Mouse (Mus musculus) embryonic facial prominence, embryonic 11.5 days (tissue): Measurements from ENCODE around the gene Klhl24. TPM values are rescaled to one million over a fixed set of nuclear protein-coding genes. Genes with fewer than 3 reads are reported as not detected.

Source experiments
- ATAC-seq: fragments of 200-750 bp; cut with Nextera tagmentation; replicated peaks from 2 replicates; pipeline ENCODE4 v1.8.0; 2017; ENCODE audit warnings: low read depth; ENCODE audit not compliant: insufficient number of reproducible peaks, low FRiP score, low TSS enrichment
- DNase-seq: peaks from one replicate; pipeline ENCODE4 v3.0.0-alpha.2; 2015; ENCODE audit warnings: low spot score
- H3K27ac ChIP-seq: fragments of 300-500 bp; sonication (generic); replicated peaks from 2 replicates; pipeline ENCODE4 v1.5.1; 2014; ENCODE audit warnings: mild to moderate bottlenecking, low read depth, low read length, control low read depth
- H3K27me3 ChIP-seq: fragments of 300-500 bp; sonication (generic); 2 replicates; pipeline ENCODE4 v1.6.1; 2014; ENCODE audit warnings: mild to moderate bottlenecking, low read length, moderate library complexity, mixed read lengths; ENCODE audit not compliant: control insufficient read depth, insufficient read depth
- H3K36me3 ChIP-seq: fragments of 300-500 bp; sonication (generic); replicated peaks from 2 replicates; pipeline ENCODE4 v1.6.1; 2014; ENCODE audit warnings: low read depth, mild to moderate bottlenecking, low read length, moderate library complexity, mixed read lengths; ENCODE audit not compliant: control insufficient read depth, insufficient read depth
- H3K4me1 ChIP-seq: fragments of 300-500 bp; sonication (generic); 2 replicates; pipeline ENCODE4 v1.6.1; 2014; ENCODE audit warnings: low read length, mixed read lengths; ENCODE audit not compliant: control insufficient read depth, insufficient read depth
- H3K4me2 ChIP-seq: fragments of 300-500 bp; sonication (generic); 2 replicates; pipeline ENCODE4 v1.6.1; 2014; ENCODE audit warnings: low read depth, mild to moderate bottlenecking, control low read depth, low read length, moderate library complexity
- H3K4me3 ChIP-seq: fragments of 300-500 bp; sonication (generic); 2 replicates; pipeline ENCODE4 v1.5.1; 2014; ENCODE audit warnings: low read depth, low read length, control low read depth
- H3K9ac ChIP-seq: fragments of 300-500 bp; sonication (generic); replicated peaks from 2 replicates; pipeline ENCODE4 v1.6.1; 2014; ENCODE audit warnings: mild to moderate bottlenecking, control low read depth, low read length
- H3K9me3 ChIP-seq: fragments of 300-500 bp; sonication (generic); replicated peaks from 2 replicates; pipeline ENCODE4 v1.6.1; 2016; ENCODE audit warnings: mild to moderate bottlenecking, low read length, inconsistent platforms, mixed read lengths; ENCODE audit not compliant: control insufficient read depth
- WGBS: fragments of 180-500 bp; shearing (Covaris S2); extraction: QIAGEN DNeasy Blood & Tissue Kit; methylation state at CpG from one replicate; pipeline ENCODE4 v1.1.7; 2014; 5-methylcytosine and 5-hydroxymethylcytosine counted together
- polyA plus RNA-seq: library from polyadenylated mRNA; unstranded; fragments of >200 nt; fragmentation: Nextera tagmentation; extraction: Ambion mirVana; gene quantifications from 2 replicates; pipeline ENCODE4 v1.2.1, GENCODE M21; 2014

Klhl24 gene
- polyA plus RNA-seq, 1 experiment from 2014 or later = 34.6 TPM

DNA sequence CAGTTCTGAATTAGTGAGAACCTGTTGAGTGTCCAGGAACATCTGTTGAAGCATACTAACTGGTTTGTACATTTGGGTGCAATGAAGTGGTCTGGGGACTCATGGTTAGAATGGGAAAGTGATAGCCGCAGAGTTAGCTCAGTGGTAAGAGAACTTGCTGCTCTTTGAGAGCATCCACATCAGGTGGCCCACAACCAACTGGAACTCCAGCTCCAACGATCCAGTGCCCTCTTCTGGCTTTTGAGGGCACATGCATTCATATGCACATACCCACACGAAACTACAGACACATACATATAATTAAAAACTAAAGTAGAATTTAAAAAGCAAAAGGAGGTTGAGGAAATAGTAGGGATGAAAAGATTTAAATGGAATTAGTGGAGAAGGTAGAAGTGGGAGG is 7.7 kb upstream of the Klhl24 start:
- no peak for DNase-seq
- H3K9me3 ChIP-seq = no peaks in the 10 kb centered on the region
- H3K4me3 ChIP-seq = no peak overlapping the region
- no peaks in the 10 kb centered on the region for H3K36me3 ChIP-seq
- no peak for ATAC-seq
- no peaks in the 10 kb centered on the region for H3K27me3 ChIP-seq
- WGBS = 93% methylated on average over 3 of the region's 3 CpGs
- no peak overlapping the region for H3K27ac ChIP-seq
- no peaks in the 10 kb centered on the region for H3K4me1 ChIP-seq
- no peak overlapping the region for H3K4me2 ChIP-seq
- no peak overlapping the region for H3K9ac ChIP-seq

DNA sequence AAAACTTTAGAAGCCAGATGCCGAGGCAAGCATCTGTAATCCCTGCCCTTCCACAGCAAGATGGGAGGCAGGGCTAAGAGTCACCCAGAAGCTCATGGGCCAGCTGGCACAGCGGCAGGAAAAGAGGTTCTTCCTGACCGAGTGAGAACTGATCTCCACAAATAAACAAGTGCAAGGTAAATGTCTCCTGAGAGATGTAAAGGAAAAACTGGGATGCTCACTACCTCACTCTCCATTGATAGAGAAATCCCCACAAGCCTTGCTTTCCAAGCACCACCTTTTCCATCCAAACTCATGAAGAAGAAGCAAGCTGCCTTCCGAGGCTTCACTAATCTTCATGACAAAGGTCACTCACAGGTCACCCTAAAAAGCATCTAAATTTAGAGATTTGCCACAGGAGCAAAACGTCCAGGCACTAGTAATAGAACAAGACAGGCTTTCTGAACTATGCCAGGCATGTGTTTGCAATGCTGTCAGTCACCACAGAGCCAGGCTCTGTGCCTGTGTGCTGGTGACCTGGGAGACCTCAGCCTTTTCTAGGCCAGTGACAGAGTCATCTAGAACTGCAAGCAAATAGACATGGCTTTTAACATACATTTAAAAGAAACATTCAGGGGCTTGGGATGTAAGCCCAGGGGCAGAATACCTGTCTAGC is 6.3 kb upstream of the Klhl24 start:
- Histone ChIP-seq H3K27me3 (no peaks in the 10 kb centered on the region), H3K4me2 (no peak overlapping the region), H3K9ac (no peak overlapping the region), H3K9me3 (no peaks in the 10 kb centered on the region), H3K4me3 (no peak overlapping the region), H3K27ac (no peak overlapping the region), H3K4me1 (no peaks in the 10 kb centered on the region), H3K36me3 (no peaks in the 10 kb centered on the region)
- ATAC-seq (no peak), DNase-seq (peak; percentile 6)
- 26% methylated on average over 5 of the region's 5 CpGs for WGBS

DNA sequence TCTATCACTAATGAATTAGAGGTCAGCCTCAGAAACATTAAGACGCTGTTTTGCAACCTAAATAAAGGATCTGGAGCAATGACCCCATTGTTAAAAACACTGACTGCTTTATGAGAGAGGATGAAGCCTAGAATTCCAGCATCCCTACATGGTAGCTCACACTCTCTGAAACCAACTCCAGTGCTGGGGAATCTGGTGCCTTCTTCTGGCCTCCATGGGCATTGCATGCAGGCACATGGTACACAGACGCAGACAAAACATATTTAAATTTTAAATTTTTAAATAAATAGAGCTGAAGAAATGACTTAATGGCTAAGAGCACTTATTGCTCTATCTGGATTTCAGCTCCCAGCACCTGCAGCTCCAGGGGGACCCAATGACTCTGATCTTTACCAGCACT is 1.4 kb upstream of the Klhl24 start:
- Histone ChIP-seq H3K27ac (no peak overlapping the region), H3K27me3 (no peaks in the 10 kb centered on the region), H3K36me3 (no peaks in the 10 kb centered on the region; the same call in 1 of the 2 replicates), H3K9me3 (no peaks in the 10 kb centered on the region), H3K9ac (no peak overlapping the region), H3K4me2 (no peak overlapping the region), H3K4me3 (no peak overlapping the region), H3K4me1 (no peaks in the 10 kb centered on the region)
- DNase-seq (peak; percentile 12), ATAC-seq (no peak)
- 74% methylated on average over 2 of the region's 2 CpGs for WGBS

DNA sequence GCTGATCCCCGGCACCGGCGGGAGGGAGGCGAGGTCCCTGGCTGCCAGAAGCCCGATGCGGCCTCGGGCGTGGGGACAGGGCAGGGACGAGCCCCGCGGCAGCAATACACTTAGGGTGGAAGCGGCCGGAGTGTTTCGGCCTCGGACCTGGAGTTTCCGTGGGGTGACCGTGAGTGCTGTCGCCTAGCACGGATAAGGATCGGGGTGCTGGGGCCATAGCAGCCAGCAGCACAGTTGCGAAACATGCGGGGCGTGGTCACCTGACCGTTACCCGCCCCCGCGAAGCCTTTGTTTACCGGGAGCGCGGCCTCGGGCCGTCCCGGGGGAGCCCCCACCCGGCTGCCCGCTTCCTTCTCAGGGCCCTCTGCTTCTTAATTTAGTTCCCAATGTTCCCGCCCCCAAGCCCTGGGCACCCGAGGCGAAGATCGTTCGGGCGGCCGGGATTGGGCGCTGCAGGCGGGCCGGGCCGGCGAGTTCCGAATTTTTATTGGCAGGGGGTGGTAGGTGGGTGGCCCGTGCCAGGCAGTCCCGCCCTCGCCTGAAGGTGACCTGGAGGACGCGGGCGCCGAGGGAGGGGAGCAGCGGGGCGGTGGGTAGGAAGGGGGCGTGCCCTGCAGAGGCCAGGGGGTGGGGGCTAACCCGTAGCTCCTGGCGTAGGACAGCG is 501 bp downstream of the Klhl24 start:
- Histone ChIP-seq H3K4me3 (peak overlapping the region; percentile 85), H3K9ac (peak overlapping the region; percentile 86), H3K36me3 (no peaks in the 10 kb centered on the region; the same call in 1 of the 2 replicates), H3K9me3 (no peaks in the 10 kb centered on the region), H3K4me1 (no peaks in the 10 kb centered on the region), H3K27ac (peak overlapping the region; percentile 89), H3K27me3 (no peaks in the 10 kb centered on the region), H3K4me2 (peak overlapping the region; percentile 51)
- DNase-seq (peak; percentile 94), ATAC-seq (peak; percentile 95)
- under 1% methylated on average over 60 of the region's 61 CpGs for WGBS

DNA sequence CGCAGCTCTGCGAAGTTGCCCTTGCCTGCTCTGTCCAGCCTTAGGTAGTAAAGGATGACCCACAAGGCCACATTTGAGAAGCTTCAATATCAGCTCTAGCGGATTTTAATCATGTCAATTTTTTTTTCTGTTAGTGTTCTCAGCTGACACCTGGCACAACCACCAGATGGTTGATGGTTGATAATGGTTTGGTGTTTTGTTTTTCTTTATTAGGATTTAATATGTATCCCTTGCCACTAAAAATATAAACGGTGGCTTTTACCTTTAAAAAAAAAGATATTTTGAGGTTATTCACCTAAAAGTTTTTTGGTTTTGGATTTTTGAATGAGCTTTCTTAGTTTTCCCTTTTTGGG is 1.0 kb downstream of the Klhl24 start:
- no peak for DNase-seq
- peak overlapping the region; percentile 85 for H3K4me3 ChIP-seq
- peak overlapping the region; percentile 86 for H3K9ac ChIP-seq
- H3K4me1 ChIP-seq = no peaks in the 10 kb centered on the region
- H3K27me3 ChIP-seq = no peaks in the 10 kb centered on the region
- no peak overlapping the region for H3K27ac ChIP-seq
- no peaks in the 10 kb centered on the region for H3K9me3 ChIP-seq
- no peak for ATAC-seq
- 8% methylated on average over 4 of the region's 4 CpGs for WGBS
- H3K4me2 ChIP-seq = peak overlapping the region; percentile 51
- H3K36me3 ChIP-seq = peaks cover 3% of the 10 kb centered on the region

DNA sequence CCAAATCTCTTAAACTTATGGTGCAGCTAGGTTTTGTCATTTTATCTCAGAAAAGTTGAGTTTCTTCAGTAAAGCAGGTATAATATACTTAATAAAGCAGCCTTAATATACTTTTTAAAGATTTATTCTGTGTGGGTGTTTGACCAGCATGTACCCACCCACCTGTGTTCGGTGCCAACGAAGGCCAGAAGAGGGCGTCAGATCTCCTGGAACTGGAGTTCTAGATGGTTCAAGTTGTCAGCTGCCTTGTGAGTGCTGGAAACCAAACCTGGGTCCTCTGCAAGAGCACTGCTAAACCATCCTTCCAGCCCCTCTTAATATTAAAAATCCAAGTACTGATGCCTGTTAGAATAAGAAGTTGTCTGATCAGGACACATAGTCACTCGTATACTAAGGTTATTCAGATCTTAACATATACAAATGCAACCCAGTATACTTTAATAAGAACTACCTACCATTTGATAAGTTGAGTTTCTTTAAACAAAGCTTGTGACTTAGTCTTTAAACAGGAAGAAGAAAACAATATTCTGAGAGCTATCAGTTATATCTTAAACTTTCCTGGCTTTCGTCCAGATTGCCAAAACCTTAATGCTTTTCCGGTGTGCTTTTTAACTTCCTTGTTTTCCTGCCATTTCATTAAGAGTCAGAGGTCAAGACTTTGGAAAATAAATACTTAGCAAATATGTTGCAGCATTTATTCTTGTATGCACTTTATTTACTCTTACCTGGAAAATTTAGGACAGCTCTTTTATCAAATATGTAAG is 1.7 kb downstream of the Klhl24 start:
- DNase-seq (no peak), ATAC-seq (no peak)
- no peak overlapping the region for H3K27ac ChIP-seq
- no peak overlapping the region for H3K4me3 ChIP-seq
- peaks cover 6% of the 10 kb centered on the region for H3K36me3 ChIP-seq
- no peaks in the 10 kb centered on the region for H3K4me1 ChIP-seq
- no peaks in the 10 kb centered on the region for H3K27me3 ChIP-seq
- no peak overlapping the region for H3K9ac ChIP-seq
- no peak overlapping the region for H3K4me2 ChIP-seq
- WGBS = 94% methylated on average over 6 of the region's 6 CpGs
- H3K9me3 ChIP-seq = no peaks in the 10 kb centered on the region

DNA sequence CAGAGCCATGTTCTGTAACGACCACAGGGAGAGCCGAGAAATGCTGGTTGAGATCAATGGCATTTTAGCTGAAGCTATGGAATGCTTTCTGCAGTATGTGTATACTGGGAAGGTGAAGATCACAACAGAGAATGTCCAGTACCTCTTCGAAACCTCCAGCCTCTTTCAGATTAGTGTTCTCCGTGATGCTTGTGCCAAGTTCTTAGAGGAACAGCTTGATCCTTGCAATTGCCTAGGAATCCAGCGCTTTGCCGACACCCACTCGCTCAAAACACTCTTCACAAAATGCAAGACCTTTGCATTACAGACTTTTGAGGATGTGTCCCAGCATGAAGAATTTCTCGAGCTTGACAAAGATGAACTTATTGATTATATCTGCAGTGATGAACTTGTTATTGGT is 9.7 kb downstream of the Klhl24 start:
- Histone ChIP-seq H3K9me3 (no peaks in the 10 kb centered on the region), H3K36me3 (peaks cover 21% of the 10 kb centered on the region), H3K9ac (no peak overlapping the region), H3K27me3 (no peaks in the 10 kb centered on the region), H3K4me1 (no peaks in the 10 kb centered on the region), H3K27ac (no peak overlapping the region), H3K4me3 (no peak overlapping the region), H3K4me2 (no peak overlapping the region)
- DNase-seq = no peak
- WGBS = 95% methylated on average over 8 of the region's 8 CpGs
- no peak for ATAC-seq

DNA sequence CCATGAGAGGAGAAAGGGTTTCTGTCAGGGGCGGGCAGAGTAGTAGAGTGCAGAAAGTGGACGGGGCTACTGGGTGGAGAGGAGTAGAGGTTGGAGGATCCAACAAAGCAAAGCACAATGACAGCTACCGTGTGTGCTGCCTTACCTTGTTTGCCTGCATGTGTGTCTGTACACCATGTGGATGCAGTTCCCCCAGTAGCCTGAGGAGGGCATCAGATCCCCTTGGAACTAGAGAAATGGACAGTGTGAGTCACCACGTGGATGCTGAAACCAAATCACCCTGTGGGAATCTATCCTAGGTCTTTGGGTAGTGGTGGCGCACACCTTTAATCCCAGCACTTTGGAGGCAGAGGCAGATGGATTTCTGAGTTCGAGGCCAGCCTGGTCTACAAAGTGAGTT is 11.6 kb downstream of the Klhl24 start:
- H3K4me1 ChIP-seq = no peaks in the 10 kb centered on the region
- H3K9me3 ChIP-seq = no peaks in the 10 kb centered on the region
- H3K9ac ChIP-seq = no peak overlapping the region
- no peak overlapping the region for H3K4me3 ChIP-seq
- ATAC-seq (no peak), DNase-seq (no peak)
- no peak overlapping the region for H3K27ac ChIP-seq
- H3K36me3 ChIP-seq = peaks cover 15% of the 10 kb centered on the region
- no peak overlapping the region for H3K4me2 ChIP-seq
- no peaks in the 10 kb centered on the region for H3K27me3 ChIP-seq
- WGBS = 95% methylated on average over 6 of the region's 6 CpGs
